Mouse (Mus musculus) right cerebral cortex, postnatal 10 days (tissue): Measurements from ENCODE around the gene Dbh.

Experiments used
- DNase-seq, 2 experiments: peaks; one replicate each; pipeline ENCODE4 v3.0.0; 2021; ENCODE audit warnings: low spot score in 2 of 2

Dbh gene

GRCm38 (mm10) chr2:27163851-27164250, 1.2 kb upstream of the Dbh start:
- peak; percentile 80 to 90 for DNase-seq

DNA sequence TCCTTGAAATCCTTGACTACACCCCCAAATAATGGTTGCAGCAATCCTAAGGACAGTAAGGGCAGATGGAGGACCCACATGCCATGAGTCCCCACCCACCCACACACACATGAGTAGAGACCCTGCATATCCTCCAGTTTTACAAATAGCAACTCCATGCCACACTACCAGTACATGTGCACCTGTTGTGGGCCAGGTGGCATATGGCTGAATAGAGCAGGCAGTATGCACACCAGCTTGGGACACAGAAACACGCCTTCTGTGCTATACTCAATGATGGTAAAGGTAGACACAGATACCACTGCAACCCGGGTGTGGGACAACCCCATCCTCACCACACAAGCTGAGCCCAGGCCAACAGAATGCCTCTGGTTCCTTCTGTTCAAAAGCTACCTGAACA, 1.0 kb downstream of the Dbh start:
- DNase-seq, result peak; percentile 54 to 83

DNA sequence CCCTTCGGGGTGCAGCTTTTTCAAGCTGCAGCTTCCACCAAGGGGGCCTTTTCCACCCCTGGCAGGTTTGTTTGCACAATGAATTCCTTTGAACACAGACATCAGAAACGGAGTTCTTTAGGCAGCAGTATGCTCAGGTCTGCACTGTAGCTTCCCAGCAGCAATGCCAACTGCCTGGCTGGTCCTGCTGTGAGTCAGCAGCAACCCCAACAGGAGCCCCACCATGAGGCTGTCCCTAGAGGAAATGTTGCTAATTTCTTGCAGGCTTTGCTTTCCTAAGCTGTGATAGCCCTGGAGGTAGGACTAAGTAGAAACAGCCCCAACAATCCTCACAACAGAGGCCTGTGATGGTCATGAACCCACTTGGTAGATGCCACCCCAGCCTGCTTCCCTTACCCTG, 2.0 kb downstream of the Dbh start:
- DNase-seq, result no peak

GRCm38 (mm10) chr2:27174242-27174641, 9.2 kb downstream of the Dbh start:
- DNase-seq, result no peak

DNA sequence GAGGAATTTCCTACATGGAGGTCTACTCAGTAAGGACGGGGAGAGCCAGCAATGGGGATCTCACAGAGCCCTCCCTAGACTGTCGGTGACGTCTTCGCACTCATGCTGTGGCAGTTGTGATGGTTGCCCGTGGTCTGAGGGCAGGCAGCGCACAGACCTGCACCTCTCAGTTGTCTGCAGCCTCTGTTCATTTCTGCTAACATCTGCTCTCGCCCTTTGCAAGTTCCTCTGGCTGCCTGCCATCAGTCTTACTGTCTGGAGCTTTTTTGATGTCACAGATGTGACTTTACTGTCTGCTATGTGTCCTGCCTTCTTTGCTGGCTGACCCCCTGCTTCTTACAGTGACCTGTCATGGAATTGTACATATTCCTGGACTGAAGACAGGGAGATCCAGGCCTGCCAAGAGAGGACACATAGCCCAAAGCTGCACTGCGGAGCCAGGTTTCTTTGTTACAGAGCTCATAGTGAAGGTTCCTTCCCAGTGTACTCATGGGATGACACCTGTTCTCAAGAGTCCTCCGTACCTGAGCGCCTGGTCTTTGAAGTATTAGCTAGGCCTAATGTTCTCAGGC, 10.7 kb downstream of the Dbh start:
- DNase-seq, result peak; percentile 56 to 60

DNA sequence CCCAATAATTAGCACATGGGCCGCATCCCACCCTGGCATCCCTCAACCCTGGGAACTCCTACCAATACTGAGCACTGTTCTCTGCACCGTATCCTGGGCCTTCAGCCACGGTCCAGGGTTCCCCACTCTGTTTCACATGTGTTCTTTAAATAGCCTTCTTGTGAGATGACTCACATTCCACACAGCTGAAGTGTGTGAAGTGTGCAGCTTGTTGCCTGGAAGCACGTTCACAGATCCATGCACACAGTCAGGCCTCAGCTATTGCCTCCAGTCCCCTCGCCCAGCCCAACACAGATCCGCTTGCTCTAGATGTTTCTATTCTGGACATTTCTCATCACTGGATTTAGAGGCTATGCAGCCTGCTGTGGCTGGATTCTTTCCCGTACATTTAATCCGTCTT, 14.1 kb downstream of the Dbh start:
- peak; percentile 57 to 75 for DNase-seq

DNA sequence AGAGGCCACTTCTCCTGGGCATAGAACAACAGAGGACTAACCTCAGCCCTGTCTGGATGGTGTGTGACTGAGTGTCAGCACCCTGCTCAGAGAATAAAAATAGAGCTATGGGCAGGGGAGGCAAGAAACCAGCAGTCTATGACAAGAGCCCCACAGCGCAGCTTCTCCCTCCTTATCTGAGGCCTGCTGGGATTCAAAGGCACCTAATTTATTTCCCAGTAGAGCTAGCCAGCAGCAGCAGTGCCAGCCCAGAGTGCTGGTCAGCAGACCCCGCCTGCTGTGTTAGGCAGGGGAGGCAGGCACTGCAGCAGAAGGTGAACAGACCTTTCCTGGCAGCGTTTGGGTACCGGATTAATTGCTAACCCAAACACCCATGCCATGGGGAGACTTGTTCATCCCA, 16.9 kb downstream of the Dbh start:
- DNase-seq, result no peak

- no peak for DNase-seq
Observed at GRCm38 (mm10) chr2:27183734-27184133, 18.7 kb downstream of the Dbh start.

GRCm38 (mm10) chr2:27187531-27187930, 22.5 kb downstream of the Dbh start:
- DNase-seq, result no peak

DNA sequence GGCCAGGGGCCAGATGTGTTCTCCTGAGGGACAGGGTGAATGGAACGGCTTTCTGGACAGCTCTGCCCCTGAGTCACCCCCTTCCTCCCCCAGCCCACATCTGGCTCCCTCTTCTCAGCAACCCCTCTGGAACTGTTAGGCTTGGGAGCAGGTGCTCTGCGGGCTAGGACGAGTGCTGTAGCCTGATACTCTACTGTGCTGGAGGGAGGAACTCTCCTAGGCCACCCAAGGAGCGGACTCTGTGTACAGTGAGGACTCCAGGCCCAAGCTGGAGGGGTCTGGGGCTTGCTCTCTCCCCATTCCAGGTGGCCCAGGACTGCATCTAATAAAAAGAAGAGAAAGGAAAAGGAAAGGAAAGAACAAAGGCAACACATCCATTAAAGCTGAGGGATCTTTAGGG, 25.0 kb downstream of the Dbh start:
- DNase-seq, result no peak

DNA sequence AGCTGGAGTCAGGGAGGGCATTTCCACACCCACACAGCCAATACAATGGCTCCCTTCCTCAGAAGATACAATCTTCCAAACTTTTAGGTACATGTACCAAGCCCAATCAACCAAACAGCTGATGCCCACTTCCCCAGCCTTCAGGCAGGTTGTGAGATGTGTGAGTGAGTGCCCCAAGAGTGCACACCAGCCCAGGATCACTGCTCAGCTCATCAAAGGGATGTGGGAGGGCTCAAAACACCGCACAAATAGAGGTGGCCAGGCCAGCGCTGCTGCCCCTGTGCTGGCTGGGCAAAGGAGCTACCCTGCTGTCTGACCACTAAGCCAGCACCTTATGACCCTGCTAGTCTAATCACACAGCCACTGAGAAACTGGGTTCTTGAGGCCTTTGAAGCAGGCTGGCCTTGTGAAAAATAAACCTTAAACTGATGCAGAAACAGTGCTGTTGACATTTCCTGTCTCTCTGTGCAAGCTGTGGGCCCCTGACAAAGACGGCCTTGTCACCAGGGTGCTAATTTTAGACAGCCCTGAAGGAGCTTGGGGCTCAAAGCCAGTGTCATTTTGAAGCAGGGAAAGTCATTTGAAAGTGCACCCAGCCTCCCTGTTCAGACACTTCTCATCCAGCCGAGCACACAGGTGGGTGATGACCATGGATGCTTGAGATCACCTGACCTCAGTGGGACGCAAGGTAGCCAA, 33.7 kb downstream of the Dbh start:
- DNase-seq, result no peak

- no peak for DNase-seq
Observed at GRCm38 (mm10) chr2:27200586-27200985, 35.6 kb downstream of the Dbh start.

DNA sequence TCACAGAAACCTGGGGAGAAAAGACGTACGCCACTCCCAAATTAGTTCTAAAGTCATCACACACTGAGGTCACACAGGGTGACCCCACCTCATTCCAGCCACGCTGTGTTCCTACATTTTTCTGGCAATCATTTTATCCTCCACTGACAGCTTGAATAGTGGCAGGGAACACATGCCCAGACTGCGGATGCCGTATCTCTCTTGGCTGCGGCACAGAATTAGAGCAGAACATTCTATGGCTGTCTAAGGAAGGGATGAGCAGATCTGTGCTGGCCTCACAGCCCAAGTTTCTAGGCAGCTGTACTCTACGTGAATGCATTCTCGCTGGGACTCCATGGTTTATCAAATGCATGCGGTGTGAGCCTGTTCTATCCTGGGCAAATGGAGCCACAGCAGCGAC, 40.6 kb downstream of the Dbh start:
- DNase-seq, result peak; percentile 66 to 82

DNA sequence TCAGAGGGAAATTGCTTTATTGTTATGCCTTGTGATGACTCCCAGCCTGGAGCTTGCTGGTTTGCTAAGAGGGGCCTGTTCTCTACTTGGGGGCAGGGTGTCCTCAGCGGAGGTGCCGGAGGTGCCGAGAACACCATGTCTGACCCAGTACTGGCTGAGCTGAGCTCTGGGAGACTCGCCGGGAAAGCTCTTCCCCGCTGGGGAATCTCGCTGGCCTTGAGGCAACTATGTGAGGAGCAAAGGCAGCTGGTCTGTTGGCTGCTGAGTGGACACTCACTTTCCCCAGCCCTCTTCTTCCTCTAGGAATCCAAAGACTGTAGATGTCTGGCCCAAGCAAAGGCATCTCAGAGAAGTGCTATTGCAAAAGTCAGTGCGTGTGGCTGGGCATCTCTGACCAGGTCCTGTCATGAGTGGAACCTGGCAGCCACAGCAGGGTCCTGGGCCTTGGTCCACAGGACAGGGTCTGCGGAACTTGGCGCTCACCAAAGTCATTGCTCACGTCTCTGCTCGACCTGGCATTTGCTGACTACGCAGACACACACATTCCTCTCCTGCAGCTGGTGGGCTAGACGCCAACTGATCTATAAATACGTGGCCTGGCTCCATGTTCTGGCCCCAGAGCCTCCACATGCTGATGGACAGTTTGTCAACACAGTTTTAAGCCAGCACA, 41.2 kb downstream of the Dbh start:
- peak; percentile 39 to 56 for DNase-seq

- no peak for DNase-seq
Observed at GRCm38 (mm10) chr2:27207126-27207525, 42.1 kb downstream of the Dbh start.

DNA sequence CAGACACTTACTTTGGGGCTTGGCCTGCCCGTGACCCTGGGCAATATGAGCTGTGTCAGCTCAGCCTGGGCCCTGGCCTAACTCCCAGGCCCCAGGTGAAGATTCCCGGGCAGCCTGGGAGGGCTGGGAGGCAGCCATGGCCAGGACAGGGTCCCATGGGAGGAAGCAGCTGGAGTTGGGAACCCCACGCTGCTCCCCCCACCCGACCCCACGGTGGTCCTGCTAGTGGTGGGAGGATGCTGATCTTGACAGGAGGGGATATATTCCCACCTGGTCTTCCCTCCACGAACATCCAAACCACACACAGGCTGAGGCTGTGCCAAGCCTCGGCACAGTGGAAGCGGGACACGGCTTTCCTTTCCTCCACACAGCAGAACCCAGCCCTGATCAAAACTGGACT, 44.3 kb downstream of the Dbh start:
- no peak for DNase-seq

DNA sequence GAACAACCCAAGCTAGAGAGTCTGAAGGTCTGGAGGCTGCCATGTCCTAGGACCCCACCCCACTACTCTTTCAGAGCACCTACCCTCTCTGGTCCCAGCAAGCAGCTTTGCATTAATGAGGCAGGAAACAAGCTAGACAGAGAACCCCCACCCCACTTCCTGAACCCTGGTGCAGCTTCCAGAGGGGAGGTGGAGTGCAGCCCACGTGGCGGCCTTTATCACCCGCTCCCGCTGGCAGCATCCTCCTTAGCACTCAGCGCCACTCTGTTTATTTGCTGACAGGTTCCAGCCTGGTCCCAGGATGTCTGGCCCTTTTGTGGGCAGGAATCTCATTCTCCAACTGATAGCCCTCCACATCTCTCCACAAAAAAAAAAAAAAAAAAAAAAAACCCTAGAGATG, 44.8 kb downstream of the Dbh start:
- DNase-seq, result no peak

DNA sequence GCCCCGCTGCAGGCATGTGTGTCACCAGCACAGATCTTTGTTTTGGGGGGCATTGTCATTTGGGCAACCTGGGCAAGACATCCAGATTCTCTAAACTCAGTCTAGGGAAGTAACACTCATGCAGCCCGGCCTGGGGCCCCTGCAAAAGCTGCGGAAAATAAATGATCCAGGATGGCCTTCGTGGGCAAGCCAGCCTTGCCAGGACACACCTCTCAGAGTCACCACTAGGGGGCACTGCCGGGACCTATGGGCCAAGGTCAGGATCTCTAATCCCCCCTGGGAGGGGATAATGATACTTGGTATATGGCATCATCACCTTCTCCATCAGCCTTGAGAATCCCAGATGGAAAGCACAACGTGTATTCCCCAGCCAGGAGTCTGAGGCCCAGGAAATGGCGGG, 45.2 kb downstream of the Dbh start:
- peak in 1 of 2 experiments; percentile 53 for DNase-seq

- DNase-seq, result no peak
Observed at GRCm38 (mm10) chr2:27210676-27211210, 45.7 kb downstream of the Dbh start.

- peak; percentile 53 to 54 for DNase-seq
Observed at GRCm38 (mm10) chr2:27211966-27212893, 47.2 kb downstream of the Dbh start.

GRCm38 (mm10) chr2:27215537-27215936, 50.5 kb downstream of the Dbh start:
- no peak for DNase-seq

DNA sequence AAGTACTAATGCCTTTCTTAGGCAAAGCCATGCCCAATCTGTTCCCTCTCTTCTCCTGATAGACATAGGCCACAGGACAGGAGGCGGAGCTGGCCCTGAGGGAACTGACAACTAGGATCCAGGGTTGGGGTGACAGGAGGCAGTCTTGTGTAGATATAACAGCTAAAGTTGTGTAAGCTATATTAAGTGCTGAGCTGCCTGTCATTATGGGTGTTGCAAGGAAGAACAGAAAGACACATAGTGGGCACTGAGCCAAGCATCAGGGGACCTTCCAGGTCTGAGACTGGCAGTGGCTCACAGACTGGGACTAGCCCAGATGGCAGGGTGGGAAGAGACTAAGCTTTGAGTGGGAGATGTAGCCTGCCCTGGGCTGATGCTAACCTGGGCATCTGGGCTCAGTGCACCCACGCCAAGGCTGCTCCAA, 53.1 kb downstream of the Dbh start:
- no peak for DNase-seq
